Mouse (Mus musculus) liver, embryonic 14.5 days (tissue): ENCODE results near the gene Flcn. TPM values are rescaled to one million over a fixed set of nuclear protein-coding genes. Genes with fewer than 3 reads are reported as not detected.

Source experiments
- ATAC-seq: fragments of 200-750 bp; cut with Nextera tagmentation; 2 replicates; pipeline ENCODE4 v1.8.0; 2017; ENCODE audit warnings: moderate number of reproducible peaks, mild to moderate bottlenecking, moderate library complexity; ENCODE audit not compliant: insufficient read depth
- DNase-seq, 3 experiments: peaks; one replicate each; pipeline ENCODE4 v3.0.0-alpha.2; 2012 to 2013; ENCODE audit warnings: low read depth in 3 of 3, low spot score in 3 of 3
- H3K27ac ChIP-seq: fragments of 300-500 bp; sonication (generic); 2 replicates; pipeline ENCODE4 v1.5.1; 2014; ENCODE audit warnings: moderate library complexity, mild to moderate bottlenecking, control low read depth, inconsistent platforms
- H3K27me3 ChIP-seq: fragments of 300-500 bp; sonication (generic); 2 replicates; pipeline ENCODE4 v1.6.1; 2014; ENCODE audit warnings: mild to moderate bottlenecking, low read length, moderate library complexity; ENCODE audit not compliant: control insufficient read depth, insufficient read depth
- H3K36me3 ChIP-seq: fragments of 300-500 bp; sonication (generic); replicated peaks from 2 replicates; pipeline ENCODE4 v1.6.1; 2014; ENCODE audit warnings: low read depth; ENCODE audit not compliant: control insufficient read depth, insufficient read depth
- H3K4me1 ChIP-seq, 2 experiments: fragments of 200-500 bp in 1 of 2; fragments of 300-500 bp in 1 of 2; sonication (generic) in 1 of 2; replicated peaks; 2 replicates each; pipeline ENCODE4 v1.6.1; 2012 to 2014; ENCODE audit warnings: antibody characterized with exemption in 1 of 2, inconsistent platforms in 1 of 2, low read length in 1 of 2; ENCODE audit not compliant: control insufficient read depth in 2 of 2, insufficient read depth in 2 of 2
- H3K4me2 ChIP-seq: fragments of 300-500 bp; sonication (generic); 2 replicates; pipeline ENCODE4 v1.6.1; 2014; ENCODE audit warnings: low read depth, mild to moderate bottlenecking, control low read depth, moderate library complexity
- H3K4me3 ChIP-seq, 2 experiments: fragments of 200-500 bp in 1 of 2; fragments of 300-500 bp in 1 of 2; sonication (generic) in 1 of 2; 2 replicates each; pipeline ENCODE4 v1.5.1; 2012 to 2014; ENCODE audit warnings: low read depth in 2 of 2, low read length in 2 of 2, mild to moderate bottlenecking in 2 of 2, control low read depth in 1 of 2, inconsistent platforms in 1 of 2, moderate library complexity in 1 of 2; ENCODE audit not compliant: insufficient read depth in 1 of 2
- H3K9ac ChIP-seq: fragments of 300-500 bp; sonication (generic); replicated peaks from 2 replicates; pipeline ENCODE4 v1.6.1; 2014; ENCODE audit warnings: mild to moderate bottlenecking, control low read depth, moderate library complexity
- H3K9me3 ChIP-seq: fragments of 300-500 bp; sonication (generic); 2 replicates; pipeline ENCODE4 v1.6.1; 2016; ENCODE audit warnings: low read length, mixed read lengths; ENCODE audit not compliant: control insufficient read depth
- CTCF ChIP-seq: IDR thresholded peaks from 2 replicates; pipeline ENCODE4 v1.5.1; 2016; ENCODE audit warnings: antibody characterized with exemption, low read depth, control low read depth
- EP300 ChIP-seq: IDR thresholded peaks from 2 replicates; pipeline ENCODE4 v1.6.1; 2016; ENCODE audit warnings: antibody characterized with exemption, low read depth
- WGBS: fragments of 180-500 bp; shearing (Covaris S2); extraction: QIAGEN DNeasy Blood & Tissue Kit; methylation state at CpG from one replicate; pipeline ENCODE4 v1.1.7; 2014; ENCODE audit not compliant: insufficient replicate concordance; 5-methylcytosine and 5-hydroxymethylcytosine counted together
- polyA plus RNA-seq, 2 experiments: library from polyadenylated mRNA; depleted of rRNA in 1 of 2; stranded (reverse) in 1 of 2; unstranded in 1 of 2; fragments of >200 nt; fragmentation: Nextera tagmentation in 1 of 2; extraction: Ambion mirVana in 1 of 2; gene quantifications; 2 replicates each; pipeline versions ENCODE4 v1.2.1 to v1.2.3; 2012 to 2014

Flcn gene
- polyA plus RNA-seq, 2 experiments = 7.2 to 11.1 TPM

GRCm38 (mm10) chr11:59808170-59808960 is 1.5 kb downstream of the Flcn start:
- no peak for TF ChIP-seq CTCF
- TF ChIP-seq EP300 = no peak
- peak overlapping the region; percentile 89 for H3K4me2 ChIP-seq
- DNase-seq = no peak
- peak overlapping the region; percentile 87 for H3K27ac ChIP-seq
- no peaks in the 10 kb centered on the region for H3K9me3 ChIP-seq
- peak overlapping the region; percentile 72 to 73 for H3K4me3 ChIP-seq
- H3K9ac ChIP-seq = peak overlapping the region; percentile 96
- peaks cover 7% of the 10 kb centered on the region for H3K36me3 ChIP-seq
- 62% methylated on average over 14 of the region's 14 CpGs for WGBS
- H3K4me1 ChIP-seq = peaks cover 12% of the 10 kb centered on the region in 2 experiments
- no peaks in the 10 kb centered on the region for H3K27me3 ChIP-seq
- ATAC-seq = no peak

- Histone ChIP-seq H3K9ac (no peak overlapping the region), H3K27me3 (no peaks in the 10 kb centered on the region), H3K4me1 (peaks cover 7 to 10% of the 10 kb centered on the region in 2 experiments), H3K36me3 (peaks cover 15% of the 10 kb centered on the region), H3K27ac (no peak overlapping the region), H3K4me3 (no peak overlapping the region), H3K4me2 (no peak overlapping the region), H3K9me3 (no peaks in the 10 kb centered on the region)
- no peak for DNase-seq
- WGBS = 91% methylated on average over 2 of the region's 2 CpGs
- TF ChIP-seq EP300 (no peak), CTCF (no peak)
- no peak for ATAC-seq
These were observed 4.2 kb downstream of the Flcn start for GRCm38 (mm10) chr11:59805656-59806055.

GRCm38 (mm10) chr11:59805256-59805655 is 4.6 kb downstream of the Flcn start:
- 63% methylated on average over 1 of the region's 1 CpGs for WGBS
- H3K27me3 ChIP-seq = no peaks in the 10 kb centered on the region
- no peak overlapping the region for H3K27ac ChIP-seq
- H3K9ac ChIP-seq = no peak overlapping the region
- ATAC-seq (no peak), DNase-seq (no peak)
- H3K4me2 ChIP-seq = no peak overlapping the region
- H3K9me3 ChIP-seq = no peaks in the 10 kb centered on the region
- H3K36me3 ChIP-seq = peaks cover 15% of the 10 kb centered on the region
- no peak overlapping the region for H3K4me3 ChIP-seq
- no peak for TF ChIP-seq CTCF
- TF ChIP-seq EP300 = no peak
- H3K4me1 ChIP-seq = peaks cover 7% of the 10 kb centered on the region in 2 experiments

- TF ChIP-seq EP300 (no peak), CTCF (no peak)
- H3K9ac ChIP-seq = no peak overlapping the region
- no peak overlapping the region for H3K27ac ChIP-seq
- no peaks in the 10 kb centered on the region for H3K27me3 ChIP-seq
- 87% methylated on average over 22 of the region's 22 CpGs for WGBS
- H3K36me3 ChIP-seq = peaks cover 15% of the 10 kb centered on the region
- ATAC-seq (no peak), DNase-seq (no peak)
- H3K4me3 ChIP-seq = no peak overlapping the region
- no peaks in the 10 kb centered on the region for H3K9me3 ChIP-seq
- H3K4me1 ChIP-seq = peaks cover 7% of the 10 kb centered on the region in 2 experiments
- no peak overlapping the region for H3K4me2 ChIP-seq
These were observed 5.3 kb downstream of the Flcn start for GRCm38 (mm10) chr11:59804409-59805110.

- no peak overlapping the region for H3K9ac ChIP-seq
- H3K4me1 ChIP-seq = peaks cover 2% of the 10 kb centered on the region in 2 experiments
- no peaks in the 10 kb centered on the region for H3K9me3 ChIP-seq
- H3K27ac ChIP-seq = no peak overlapping the region
- no peaks in the 10 kb centered on the region for H3K27me3 ChIP-seq
- 81% methylated on average over 14 of the region's 14 CpGs for WGBS
- DNase-seq = no peak
- H3K4me2 ChIP-seq = no peak overlapping the region
- TF ChIP-seq EP300 (no peak), CTCF (no peak)
- H3K36me3 ChIP-seq = peaks cover 20% of the 10 kb centered on the region
- no peak overlapping the region for H3K4me3 ChIP-seq
- no peak for ATAC-seq
These were observed 6.3 kb downstream of the Flcn start for GRCm38 (mm10) chr11:59803516-59803915.
